Mouse (Mus musculus) naive thymus-derived CD4-positive, alpha-beta T cell, adult 2 months (primary cell): ENCODE results near the gene Ccdc157.
"Not testable (repeated sequence)": the region's sequence is repeated elsewhere in the genome, so short reads cannot be mapped to it uniquely, and the experiment has no call there.

Source experiments
- DNase-seq: peaks from one replicate; pipeline ENCODE4 v3.0.0-alpha.2; 2011; ENCODE audit warnings: low read depth

Ccdc157 gene

GRCm38 (mm10) chr11:4159808-4160708 lies at the start of gene Ccdc157, which contains the start of gene Sf3a1:
Gene Ccdc157 (minus strand): TSS chr11:4160293.
Gene Sf3a1 (plus strand): TSS chr11:4160350.
- DNase-seq = peak; percentile 95

GRCm38 (mm10) chr11:4209556-4209955 lies 49.5 kb upstream of the Ccdc157 start:
- no peak for DNase-seq

- DNase-seq = no peak
Measured at GRCm38 (mm10) chr11:4207655-4208054, 47.6 kb upstream of the Ccdc157 start.

- peak; percentile 79 for DNase-seq
Measured at GRCm38 (mm10) chr11:4206563-4206962, 46.5 kb upstream of the Ccdc157 start.

DNA sequence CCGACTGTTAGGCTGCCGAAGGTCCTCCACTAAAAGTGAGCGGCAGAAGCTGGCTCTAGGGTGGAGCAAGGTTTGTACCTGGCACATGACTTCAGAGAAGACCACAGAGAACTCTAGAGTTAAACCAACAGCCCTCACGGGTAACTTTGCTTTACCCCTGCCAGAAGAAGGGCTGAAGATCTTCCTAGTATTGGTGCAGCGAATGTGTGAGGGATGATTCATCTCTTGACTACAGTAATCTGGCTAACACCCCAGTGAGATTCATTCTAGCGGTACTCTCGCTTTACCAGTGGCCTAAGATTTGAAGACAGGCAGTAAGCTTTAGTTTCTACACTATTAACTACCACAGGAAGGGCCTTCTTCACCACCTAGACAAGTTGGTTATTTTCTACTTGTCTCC lies 45.9 kb upstream of the Ccdc157 start:
- DNase-seq = peak; percentile 58

GRCm38 (mm10) chr11:4205097-4205655 lies 45.1 kb upstream of the Ccdc157 start:
- no peak for DNase-seq

- DNase-seq = peak; percentile 72
Measured at GRCm38 (mm10) chr11:4203705-4204074, 43.6 kb upstream of the Ccdc157 start.

DNA sequence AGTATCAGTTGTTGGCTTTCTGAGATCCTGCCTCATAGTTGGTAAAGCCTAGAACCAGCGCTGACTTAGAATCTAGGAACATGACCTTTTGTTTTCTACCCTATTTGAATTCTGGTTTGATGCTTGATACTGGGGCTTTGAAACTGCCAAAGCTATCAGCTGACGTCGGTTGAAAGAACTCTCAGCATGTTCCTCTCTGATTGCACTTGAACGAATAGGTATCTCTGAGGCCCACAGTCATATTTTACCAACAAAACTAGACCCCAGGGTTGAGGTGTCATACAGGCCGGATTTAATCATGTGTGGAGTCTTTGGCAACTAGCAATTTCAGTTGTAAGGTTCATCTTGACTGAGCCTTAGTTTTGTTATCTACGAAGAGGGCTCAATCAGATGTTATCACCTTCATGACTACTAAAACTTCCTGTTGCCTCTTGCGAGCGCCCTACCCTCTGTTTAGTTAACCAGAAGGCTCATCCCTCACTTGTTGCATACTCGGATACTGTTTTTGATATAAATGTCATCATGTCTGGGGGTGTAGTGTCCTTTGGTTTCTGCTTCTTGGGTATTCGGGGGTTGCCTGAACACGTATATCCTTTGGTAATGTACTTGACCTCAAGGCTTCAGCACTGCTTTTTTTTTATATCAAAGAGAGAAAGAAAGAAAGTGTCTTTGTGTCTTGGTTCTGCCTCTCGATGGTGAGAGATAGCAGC lies 43.1 kb upstream of the Ccdc157 start:
- DNase-seq = peak; percentile 75

GRCm38 (mm10) chr11:4201981-4202700 lies 42.0 kb upstream of the Ccdc157 start:
- DNase-seq = peak; percentile 44

GRCm38 (mm10) chr11:4197691-4198090 lies 37.6 kb upstream of the Ccdc157 start:
- DNase-seq = no peak

- no peak for DNase-seq
Measured at GRCm38 (mm10) chr11:4196636-4197035, 36.5 kb upstream of the Ccdc157 start.

GRCm38 (mm10) chr11:4195597-4196031 lies 35.5 kb upstream of the Ccdc157 start:
- DNase-seq = no peak

GRCm38 (mm10) chr11:4193420-4193819 lies 33.3 kb upstream of the Ccdc157 start:
- no peak for DNase-seq

GRCm38 (mm10) chr11:4192757-4193156 lies 32.7 kb upstream of the Ccdc157 start:
- DNase-seq = no peak

DNA sequence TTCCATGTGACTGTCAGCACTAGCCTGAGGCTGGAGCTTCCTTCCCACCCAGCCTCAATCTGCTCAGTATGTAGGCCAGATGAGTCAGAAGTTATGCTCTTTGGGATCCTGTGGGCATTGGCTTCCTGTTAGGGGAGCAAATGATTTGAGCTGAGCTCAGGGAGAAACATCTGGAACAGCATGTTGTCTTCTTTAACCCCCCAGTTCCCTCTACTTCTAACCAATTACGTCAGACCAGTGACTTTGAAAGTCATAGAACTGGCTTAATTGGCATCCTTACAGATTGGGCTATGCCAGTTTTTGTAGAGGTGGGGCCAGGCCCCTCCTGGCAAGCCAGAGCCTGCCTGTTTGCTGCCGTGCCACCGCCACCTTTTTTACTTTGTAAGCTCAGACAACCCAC lies 30.6 kb upstream of the Ccdc157 start:
- no peak for DNase-seq

GRCm38 (mm10) chr11:4189182-4189581 lies 29.1 kb upstream of the Ccdc157 start:
- no peak for DNase-seq

DNA sequence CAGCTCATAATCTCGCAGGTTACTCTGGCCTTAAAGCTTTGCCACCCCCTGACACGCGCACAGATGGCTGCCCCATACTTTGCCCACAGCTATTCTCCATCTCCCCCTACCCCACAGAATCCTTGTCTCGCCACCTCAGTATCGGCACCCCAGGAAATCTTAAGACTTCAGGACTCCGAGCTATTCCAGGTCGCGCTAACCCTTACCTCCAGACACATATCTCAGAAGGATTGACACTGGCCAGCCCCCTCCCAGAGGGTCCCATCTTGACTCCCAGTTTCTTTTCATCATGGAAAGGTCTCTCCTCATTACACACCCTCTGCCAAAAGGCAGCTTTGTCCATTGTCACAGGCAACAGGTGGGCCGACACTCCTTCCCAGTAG lies 27.2 kb upstream of the Ccdc157 start:
- DNase-seq = no peak

DNA sequence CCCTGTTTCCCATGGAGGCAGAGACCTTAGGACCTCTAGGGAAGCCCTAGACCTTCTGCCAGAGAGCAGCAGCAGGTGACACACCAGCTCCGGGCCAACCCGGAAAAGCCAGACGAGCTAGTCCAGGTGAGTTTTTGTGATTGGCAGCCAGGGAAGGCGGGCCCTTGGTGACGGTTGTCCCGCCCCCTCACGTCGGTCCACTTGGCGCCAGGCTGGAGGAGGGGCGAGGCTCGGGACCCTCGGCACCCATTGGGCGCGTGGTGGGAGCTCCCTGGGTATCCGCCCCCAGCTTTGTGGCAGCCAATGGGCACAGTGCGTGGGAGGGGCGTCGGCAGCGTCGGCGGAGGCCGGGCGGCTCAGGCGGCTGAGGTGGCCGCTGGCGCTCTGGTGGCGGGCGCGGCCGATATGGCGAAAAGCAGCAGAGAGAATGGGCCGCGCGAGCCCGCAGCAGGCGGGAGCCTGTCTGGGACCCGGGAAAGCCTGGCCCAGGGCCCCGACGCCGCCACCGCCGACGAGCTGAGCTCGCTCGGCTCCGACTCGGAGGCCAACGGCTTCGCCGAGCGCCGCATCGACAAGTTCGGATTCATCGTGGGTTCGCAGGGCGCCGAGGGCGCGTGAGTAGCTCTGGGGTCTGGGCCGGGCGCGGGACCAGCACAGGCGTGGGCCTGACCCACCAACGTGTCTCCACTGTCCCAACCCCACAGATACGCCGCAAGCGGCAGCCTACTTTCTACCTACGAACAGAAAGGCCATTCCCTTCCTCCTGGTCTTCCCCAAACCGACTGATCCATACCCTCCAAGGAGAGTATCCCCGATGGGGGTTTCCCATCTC lies 26.6 kb upstream of the Ccdc157 start, which contains the start of gene Tbc1d10a:
Gene Tbc1d10a, plus strand, starts transcription at position 304 of the 832 bp plus-strand sequence.
- DNase-seq = peak; percentile 99

GRCm38 (mm10) chr11:4185480-4185879 lies 25.4 kb upstream of the Ccdc157 start:
- not testable (repeated sequence) for DNase-seq

DNA sequence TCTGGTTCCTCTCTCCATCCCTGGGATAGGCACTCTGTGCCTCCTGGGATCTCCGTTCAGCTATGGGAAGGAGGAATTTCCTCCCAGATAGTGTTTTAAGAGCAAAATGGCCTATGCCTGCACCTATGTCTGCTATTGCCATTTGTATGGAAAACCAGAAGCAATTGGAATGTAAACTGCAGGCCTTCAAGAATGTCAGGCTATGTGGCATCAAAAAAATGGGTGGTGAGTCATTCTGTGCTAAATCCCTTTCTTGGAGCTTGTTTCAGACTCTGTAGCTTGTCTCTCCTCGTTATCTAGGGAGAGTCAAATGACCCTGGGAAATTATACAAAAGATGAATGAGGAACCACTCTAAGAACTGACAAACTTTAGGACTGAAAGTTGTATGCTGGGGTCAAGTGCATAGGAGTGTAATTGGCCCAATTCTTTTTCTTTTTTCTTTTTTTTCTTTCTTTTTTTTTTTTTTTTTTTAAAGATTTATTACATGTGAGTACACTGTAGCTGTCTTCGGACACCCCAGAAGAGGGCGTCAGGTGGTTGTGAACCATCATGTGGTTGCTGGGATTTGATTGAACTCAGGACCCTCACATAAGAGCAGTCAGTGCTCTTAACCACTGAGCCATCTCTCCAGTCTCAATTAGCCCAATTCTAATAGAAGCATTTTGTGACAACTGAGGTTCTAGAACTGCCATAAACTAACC lies 24.3 kb upstream of the Ccdc157 start:
- peak; percentile 35 for DNase-seq
